Mouse (Mus musculus) bone marrow, adult 2 months (tissue): Measurements from ENCODE around the gene Nicn1.

ENCODE experiments used
- CTCF ChIP-seq: fragments of 200-500 bp; IDR thresholded peaks from 2 replicates; pipeline ENCODE4 v1.5.1; 2011; ENCODE audit warnings: low read length, control low read depth; ENCODE audit not compliant: control insufficient read depth, insufficient read depth
- POLR2A ChIP-seq: fragments of 200-500 bp; IDR thresholded peaks from 2 replicates; pipeline ENCODE4 v1.6.1; 2011; ENCODE audit warnings: low read depth, mild to moderate bottlenecking, control low read depth, low read length, borderline replicate concordance; ENCODE audit not compliant: control insufficient read depth

DNA sequence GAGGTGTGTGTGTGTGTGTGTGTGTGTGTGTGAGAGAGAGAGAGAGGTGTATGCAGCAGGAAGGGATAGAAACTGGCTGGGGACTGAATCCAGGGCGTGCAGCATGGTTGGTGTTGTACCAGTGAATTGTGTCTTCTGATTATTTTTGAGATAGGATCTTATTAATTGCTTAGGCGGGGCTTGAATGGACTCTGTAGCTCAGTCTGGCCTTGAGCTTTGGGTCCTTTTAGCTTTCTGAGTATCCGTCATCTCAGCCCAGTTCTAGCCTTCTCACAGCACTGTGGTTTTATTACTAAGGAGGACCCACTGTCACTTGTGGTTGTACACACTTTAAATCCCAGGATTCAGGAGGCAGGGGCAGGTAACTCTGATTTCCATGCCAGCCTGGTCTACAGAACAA, 53.1 kb downstream of the Nicn1 start:
- TF ChIP-seq POLR2A (no peak), CTCF (no peak)
